Mouse (Mus musculus) G1E-ER4 (cell line): ENCODE data around the gene Hist2h2ac. TPM values are rescaled to one million over a fixed set of nuclear protein-coding genes. Genes with fewer than 3 reads are reported as not detected.

Source experiments
- GATA1 ChIP-seq: IDR thresholded peaks from one replicate; pipeline ENCODE4 v1.8.0; 2012; ENCODE audit warnings: low read length, inconsistent platforms
- polyA plus RNA-seq: library from polyadenylated mRNA; stranded (reverse); fragments of >175 nt; gene quantifications from 2 replicates; pipeline ENCODE4 v1.2.3, GENCODE M21; 2012

The Hist2h2ac gene
- 2.5 and 6.5 TPM in 2 replicates for polyA plus RNA-seq

DNA sequence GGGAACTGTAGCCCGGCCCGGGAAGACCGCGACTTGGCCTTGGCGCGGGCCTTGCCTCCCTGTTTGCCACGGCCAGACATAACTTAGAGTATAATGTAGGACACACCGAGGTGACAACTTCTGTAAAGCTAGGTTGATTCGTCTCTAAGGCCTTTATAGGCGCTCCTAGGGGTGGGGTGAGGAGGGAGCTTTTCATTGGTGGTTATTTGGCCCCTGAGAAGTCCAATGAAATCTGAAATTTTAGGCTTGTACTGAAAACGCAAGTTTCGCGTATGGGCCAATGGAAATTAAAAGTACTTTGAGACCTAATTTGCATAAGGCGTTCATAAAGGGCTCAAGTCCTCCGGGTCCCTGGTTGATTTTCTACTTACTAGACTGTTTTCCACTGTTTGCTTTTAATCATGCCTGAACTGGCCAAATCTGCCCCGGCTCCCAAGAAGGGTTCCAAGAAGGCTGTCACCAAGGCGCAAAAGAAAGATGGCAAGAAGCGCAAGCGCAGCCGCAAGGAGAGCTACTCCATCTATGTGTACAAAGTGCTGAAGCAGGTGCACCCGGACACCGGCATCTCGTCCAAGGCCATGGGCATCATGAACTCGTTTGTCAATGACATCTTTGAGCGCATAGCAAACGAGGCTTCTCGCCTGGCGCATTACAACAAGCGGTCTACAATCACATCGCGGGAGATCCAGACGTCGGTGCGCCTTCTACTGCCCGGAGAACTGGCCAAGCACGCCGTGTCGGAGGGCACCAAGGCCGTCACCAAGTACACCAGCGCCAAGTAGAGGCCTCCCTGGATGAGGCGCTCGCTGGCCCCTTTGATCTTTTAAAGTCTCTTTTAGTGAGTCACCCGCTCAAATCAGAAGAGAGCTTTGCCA, at the start of gene Hist2h2ac, which contains the start of gene Hist2h2be:
TSS of gene Hist2h2ac (minus strand) at position 116 of the 875 bp plus-strand sequence.
TSS of gene Hist2h2be (plus strand) at position 355 of the 875 bp plus-strand sequence.
- TF ChIP-seq GATA1: no peak

DNA sequence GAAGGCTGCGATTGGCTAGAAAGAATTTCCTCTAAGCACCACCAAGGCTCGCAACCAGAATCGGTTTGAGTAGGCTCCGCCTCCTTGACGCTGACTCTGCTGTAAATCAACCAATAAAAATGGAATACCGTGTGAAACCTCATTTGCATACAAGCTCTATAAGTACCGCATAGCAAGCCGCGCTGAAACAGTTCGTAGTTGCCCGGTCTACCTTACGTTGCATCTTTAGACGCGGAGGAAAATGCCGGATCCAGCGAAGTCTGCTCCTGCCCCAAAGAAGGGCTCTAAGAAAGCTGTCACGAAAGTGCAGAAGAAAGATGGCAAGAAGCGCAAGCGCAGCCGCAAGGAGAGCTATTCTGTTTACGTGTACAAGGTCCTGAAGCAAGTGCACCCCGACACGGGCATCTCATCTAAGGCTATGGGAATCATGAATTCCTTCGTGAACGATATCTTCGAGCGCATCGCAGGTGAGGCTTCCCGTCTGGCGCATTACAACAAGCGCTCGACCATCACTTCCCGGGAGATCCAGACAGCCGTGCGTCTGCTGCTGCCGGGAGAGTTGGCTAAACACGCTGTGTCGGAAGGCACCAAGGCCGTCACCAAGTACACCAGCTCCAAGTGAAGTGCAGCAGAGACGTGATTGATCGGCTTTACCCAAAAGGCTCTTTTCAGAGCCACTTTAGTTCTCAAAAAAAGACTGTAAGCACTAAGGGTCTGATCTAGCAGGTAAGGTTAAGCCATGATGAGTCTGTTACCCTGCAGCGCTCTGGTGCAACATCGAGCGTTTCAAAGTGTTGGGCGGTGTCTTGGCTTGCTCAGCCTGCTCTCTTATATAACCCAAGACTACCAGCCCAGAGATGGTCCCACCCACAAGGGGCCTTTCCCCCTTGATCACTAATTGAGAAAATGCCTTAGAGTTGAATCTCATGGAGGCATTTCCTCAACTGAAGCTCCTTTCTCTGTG, 49.1 kb upstream of the Hist2h2ac start, which contains the start of gene Hist2h2bb:
TSS of gene Hist2h2bb (plus strand) at position 242 of the 964 bp plus-strand sequence.
- TF ChIP-seq GATA1: no peak

DNA sequence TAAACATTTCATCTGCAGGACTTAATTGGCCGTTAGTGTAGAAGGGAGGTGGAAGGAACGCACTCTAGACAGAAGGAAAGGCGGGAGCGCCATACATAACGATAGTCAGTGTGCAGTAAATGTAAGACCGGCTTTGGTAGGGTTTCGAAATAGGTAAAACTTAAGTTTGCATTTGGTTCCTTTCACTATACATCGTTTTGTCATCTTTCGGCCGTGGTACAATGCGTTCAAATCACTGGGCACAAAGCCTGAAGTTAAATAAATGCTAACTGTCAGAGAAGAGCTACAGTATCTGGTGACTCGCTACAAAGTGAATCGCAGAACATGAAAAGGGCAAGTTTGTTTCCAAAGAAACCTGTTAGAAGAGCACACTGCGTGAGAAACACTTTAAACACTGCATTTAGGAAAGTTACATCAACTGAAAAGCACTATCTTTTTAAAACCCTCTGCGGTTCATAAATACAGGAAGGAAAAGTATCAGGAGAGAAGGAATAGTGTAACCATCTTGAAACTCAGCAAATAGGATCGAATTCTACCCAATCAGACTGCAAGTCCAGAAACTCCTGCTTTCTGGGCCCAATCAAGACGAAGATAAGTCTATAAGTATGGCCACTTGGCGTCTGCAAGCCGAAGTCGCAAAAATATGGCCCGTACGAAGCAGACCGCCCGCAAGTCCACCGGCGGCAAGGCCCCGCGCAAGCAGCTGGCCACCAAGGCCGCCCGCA, 47.5 kb upstream of the Hist2h2ac start, which contains the start of gene Hist2h3b:
TSS of gene Hist2h3b (plus strand) at position 604 of the 725 bp plus-strand sequence.
- no peak for TF ChIP-seq GATA1

GRCm38 (mm10) chr3:96267541-96267940, 46.9 kb upstream of the Hist2h2ac start:
- no peak for TF ChIP-seq GATA1

GRCm38 (mm10) chr3:96266132-96266710, 45.5 kb upstream of the Hist2h2ac start:
- no peak for TF ChIP-seq GATA1

GRCm38 (mm10) chr3:96264404-96264949, 43.8 kb upstream of the Hist2h2ac start:
- no peak for TF ChIP-seq GATA1

- TF ChIP-seq GATA1: no peak
Measured at GRCm38 (mm10) chr3:96263558-96264403, 43.1 kb upstream of the Hist2h2ac start.

DNA sequence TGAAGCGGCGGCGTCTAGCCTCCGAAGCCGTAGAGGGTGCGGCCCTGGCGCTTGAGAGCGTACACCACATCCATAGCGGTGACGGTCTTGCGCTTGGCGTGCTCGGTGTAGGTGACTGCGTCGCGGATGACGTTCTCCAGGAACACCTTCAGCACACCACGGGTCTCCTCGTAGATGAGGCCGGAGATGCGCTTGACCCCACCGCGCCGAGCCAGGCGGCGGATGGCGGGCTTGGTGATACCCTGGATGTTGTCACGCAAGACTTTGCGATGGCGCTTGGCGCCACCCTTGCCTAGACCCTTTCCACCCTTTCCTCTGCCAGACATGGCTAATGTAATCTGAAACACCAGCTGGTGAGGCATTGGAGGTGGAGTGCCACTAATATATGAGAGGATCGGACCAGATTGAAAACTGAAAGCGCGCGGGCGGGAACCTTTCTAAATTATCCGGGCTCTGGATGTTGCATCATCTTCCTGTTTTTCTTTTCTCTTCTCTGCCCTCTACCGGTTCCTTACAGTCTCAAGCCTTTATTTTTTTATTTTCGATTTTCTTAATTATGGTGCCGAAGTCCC, 42.4 kb upstream of the Hist2h2ac start, which contains the start of gene Hist2h4:
TSS of gene Hist2h4 (minus strand) at position 333 of the 572 bp plus-strand sequence.
- TF ChIP-seq GATA1: no peak

GRCm38 (mm10) chr3:96262216-96262875, 41.7 kb upstream of the Hist2h2ac start:
- no peak for TF ChIP-seq GATA1

- TF ChIP-seq GATA1: no peak
Measured at GRCm38 (mm10) chr3:96261623-96262022, 40.9 kb upstream of the Hist2h2ac start.

DNA sequence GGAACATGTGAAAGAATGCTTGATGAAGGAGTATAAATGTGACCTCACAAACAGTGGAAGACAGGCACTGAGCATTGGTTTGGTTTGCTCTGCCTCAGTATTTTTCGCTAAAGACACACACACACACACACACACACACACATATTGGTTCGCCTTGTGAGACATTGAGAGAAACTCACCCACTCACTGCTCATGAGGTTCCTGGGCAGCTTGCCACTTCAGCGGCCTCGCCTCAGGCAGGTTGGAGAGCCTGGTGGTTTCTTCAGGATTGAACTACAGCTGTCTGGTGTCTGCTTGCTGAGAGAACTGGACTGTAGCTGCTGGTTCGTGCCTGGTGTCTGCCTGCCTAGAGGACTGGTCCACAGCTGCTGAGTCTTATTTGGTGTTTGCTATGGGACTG, 39.5 kb upstream of the Hist2h2ac start:
- no peak for TF ChIP-seq GATA1

- TF ChIP-seq GATA1: no peak
Measured at GRCm38 (mm10) chr3:96257190-96257589, 36.5 kb upstream of the Hist2h2ac start.
